Comparison of ENCODE assay signal across 16 mouse cellular contexts in the genomic region with DNA sequence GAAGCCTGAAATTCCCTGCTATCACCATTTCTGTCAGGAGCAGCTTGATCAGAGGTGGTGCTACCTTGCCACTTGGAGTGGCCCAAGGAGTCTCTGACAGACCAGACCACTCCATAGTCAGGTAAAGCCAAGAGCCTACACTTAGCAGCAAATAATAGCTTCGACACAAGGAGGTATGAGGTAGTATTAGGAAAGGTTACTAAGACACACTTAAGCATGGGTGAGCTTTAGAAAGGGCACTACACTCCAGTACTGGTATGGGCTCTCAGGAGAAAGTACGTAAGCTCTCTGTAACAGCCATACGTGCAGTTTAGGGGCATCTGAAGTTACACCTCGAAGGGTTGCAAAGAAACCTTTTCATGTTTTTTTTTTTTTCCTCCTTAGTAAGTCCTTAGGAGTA.
"Had no signal": no experiment of that assay in that cellular context is flagged by ENCODE, and none has a peak within 500 bp of the region (broad histone marks: within the 10 kb centered on the region; RNA-seq: fewer than 3 reads in every experiment).

No protein-coding gene starts in this region.

- DNase-seq: retina, postnatal 1 day; right cerebral cortex, adult 18-20 months; right cerebral cortex, postnatal 14 days; right cerebral cortex, postnatal 25 days; right cerebral cortex, postnatal 4 days; spleen, adult 18-20 months; thymus, adult 18-20 months; thymus, adult 2 months; thymus, postnatal 14 days; thymus, postnatal 25 days; thymus, postnatal 36 days; thymus, postnatal 4 days had no signal

- H3K4me3 ChIP-seq: neural tube, embryonic 13.5 days; neural tube, embryonic 15.5 days; stomach, embryonic 15.5 days had no signal

- H3K9me3 ChIP-seq: neural tube, embryonic 13.5 days; neural tube, embryonic 15.5 days; stomach, embryonic 15.5 days had no signal

- H3K4me1 ChIP-seq: neural tube, embryonic 13.5 days; neural tube, embryonic 15.5 days; stomach, embryonic 15.5 days had no signal

- H3K36me3 ChIP-seq: neural tube, embryonic 13.5 days; neural tube, embryonic 15.5 days; stomach, embryonic 15.5 days had no signal

- H3K27me3 ChIP-seq: neural tube, embryonic 13.5 days; neural tube, embryonic 15.5 days; stomach, embryonic 15.5 days had no signal

- H3K9ac ChIP-seq: neural tube, embryonic 13.5 days; neural tube, embryonic 15.5 days; stomach, embryonic 15.5 days had no signal

- H3K27ac ChIP-seq: neural tube, embryonic 13.5 days; neural tube, embryonic 15.5 days; stomach, embryonic 15.5 days; stomach, postnatal 0 days had no signal

- H3K4me2 ChIP-seq: neural tube, embryonic 13.5 days; neural tube, embryonic 15.5 days; stomach, embryonic 15.5 days had no signal
